Mouse (Mus musculus) forebrain, embryonic 11.5 days (tissue): ENCODE measurements around the gene Uaca. TPM values are rescaled to one million over a fixed set of nuclear protein-coding genes. Genes with fewer than 3 reads are reported as not detected.

ENCODE experiments used
- ATAC-seq: fragments of 200-750 bp; cut with Nextera tagmentation; replicated peaks from 2 replicates; pipeline ENCODE4 v1.8.0; 2017; ENCODE audit warnings: moderate TSS enrichment; ENCODE audit not compliant: low FRiP score
- DNase-seq: peaks from one replicate; pipeline ENCODE4 v3.0.0-alpha.2; 2017; ENCODE audit warnings: low spot score
- H3K27ac ChIP-seq: fragments of 300-500 bp; sonication (generic); 2 replicates; pipeline ENCODE4 v1.5.1; 2014; ENCODE audit warnings: low read depth, low read length
- H3K27me3 ChIP-seq: fragments of 300-500 bp; sonication (generic); 2 replicates; pipeline ENCODE4 v1.6.1; 2014; ENCODE audit warnings: mild to moderate bottlenecking, low read length, mixed read lengths; ENCODE audit not compliant: control insufficient read depth, insufficient read depth
- H3K36me3 ChIP-seq: fragments of 300-500 bp; sonication (generic); 2 replicates; pipeline ENCODE4 v1.6.1; 2014; ENCODE audit warnings: mild to moderate bottlenecking, low read length, moderate library complexity, mixed read lengths; ENCODE audit not compliant: control insufficient read depth, insufficient read depth
- H3K4me1 ChIP-seq: fragments of 300-500 bp; sonication (generic); replicated peaks from 2 replicates; pipeline ENCODE4 v1.6.1; 2014; ENCODE audit warnings: low read length, mixed read lengths; ENCODE audit not compliant: control insufficient read depth, insufficient read depth
- H3K4me2 ChIP-seq: fragments of 300-500 bp; sonication (generic); 2 replicates; pipeline ENCODE4 v1.6.1; 2014; ENCODE audit warnings: low read depth, mild to moderate bottlenecking, low read length, moderate library complexity, mixed read lengths; ENCODE audit not compliant: severe bottlenecking
- H3K4me3 ChIP-seq: fragments of 300-500 bp; sonication (generic); 2 replicates; pipeline ENCODE4 v1.5.1; 2014; ENCODE audit warnings: low read depth, low read length
- H3K9ac ChIP-seq: fragments of 300-500 bp; sonication (generic); 2 replicates; pipeline ENCODE4 v1.6.1; 2014; ENCODE audit warnings: low read length
- H3K9me3 ChIP-seq: fragments of 300-500 bp; sonication (generic); 2 replicates; pipeline ENCODE4 v1.6.1; 2016; ENCODE audit warnings: low read length, mixed read lengths; ENCODE audit not compliant: control insufficient read depth
- WGBS: fragments of 180-500 bp; shearing (Covaris S2); extraction: QIAGEN DNeasy Blood & Tissue Kit; methylation state at CpG from one replicate; pipeline ENCODE4 v1.1.7; 2014; 5-methylcytosine and 5-hydroxymethylcytosine counted together
- polyA plus RNA-seq: library from polyadenylated mRNA; unstranded; fragments of >200 nt; fragmentation: Nextera tagmentation; extraction: Ambion mirVana; gene quantifications from 2 replicates; pipeline ENCODE4 v1.2.1, GENCODE M21; 2014

The Uaca gene
- polyA plus RNA-seq, 1 experiment from 2014 or later: 25.2 TPM

DNA sequence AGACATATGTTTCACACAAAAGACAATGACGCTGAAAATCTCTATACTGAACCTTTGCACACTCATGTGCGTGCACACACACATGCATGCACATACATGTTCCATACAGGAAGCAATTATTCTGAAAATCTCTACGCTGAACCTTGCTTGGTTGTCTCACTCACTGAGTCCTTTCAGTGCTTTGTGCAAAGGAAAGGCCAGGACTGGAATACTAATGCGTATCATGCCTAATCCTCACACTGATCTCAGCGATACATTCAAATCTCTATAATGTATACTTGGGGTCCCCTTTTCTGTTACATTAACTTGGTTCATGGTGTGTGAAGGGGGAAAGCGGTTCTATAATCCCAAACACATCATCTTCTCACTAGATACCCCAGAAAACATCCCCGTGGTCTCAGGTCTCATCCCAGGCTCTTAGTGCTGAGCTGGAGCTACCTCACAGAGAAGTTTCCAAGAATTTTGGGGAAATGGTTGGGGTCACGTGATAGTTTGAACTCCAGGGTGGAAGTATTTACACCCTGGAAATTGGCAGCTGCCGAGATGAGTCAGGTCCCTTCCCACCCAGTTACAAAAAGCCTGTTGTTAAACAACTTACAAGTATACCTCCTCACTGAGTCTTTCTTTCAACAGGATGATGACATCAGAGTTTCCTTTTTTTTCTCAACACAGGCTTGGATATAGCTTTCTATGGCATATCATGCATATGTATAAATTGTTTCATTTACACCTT, 12.1 kb upstream of the Uaca start:
- no peak overlapping the region for H3K4me3 ChIP-seq
- H3K27ac ChIP-seq: no peak overlapping the region
- no peaks in the 10 kb centered on the region for H3K36me3 ChIP-seq
- no peaks in the 10 kb centered on the region for H3K4me1 ChIP-seq
- no peak overlapping the region for H3K4me2 ChIP-seq
- 69% methylated on average over 9 of the region's 9 CpGs for WGBS
- no peak overlapping the region for H3K9ac ChIP-seq
- H3K27me3 ChIP-seq: no peaks in the 10 kb centered on the region
- ATAC-seq: no peak
- no peaks in the 10 kb centered on the region for H3K9me3 ChIP-seq
- DNase-seq: no peak

GRCm38 (mm10) chr9:60785069-60785468, 9.3 kb upstream of the Uaca start:
- no peaks in the 10 kb centered on the region for H3K36me3 ChIP-seq
- DNase-seq (no peak), ATAC-seq (no peak)
- 82% methylated on average over 4 of the region's 4 CpGs for WGBS
- H3K9me3 ChIP-seq: no peaks in the 10 kb centered on the region
- H3K27me3 ChIP-seq: no peaks in the 10 kb centered on the region
- H3K4me1 ChIP-seq: no peaks in the 10 kb centered on the region
- no peak overlapping the region for H3K9ac ChIP-seq
- H3K4me2 ChIP-seq: no peak overlapping the region
- H3K27ac ChIP-seq: no peak overlapping the region
- no peak overlapping the region for H3K4me3 ChIP-seq

GRCm38 (mm10) chr9:60787517-60788110, 6.7 kb upstream of the Uaca start:
- Histone ChIP-seq H3K27ac (no peak overlapping the region), H3K4me3 (no peak overlapping the region), H3K4me1 (no peaks in the 10 kb centered on the region), H3K9ac (no peak overlapping the region), H3K27me3 (no peaks in the 10 kb centered on the region), H3K4me2 (no peak overlapping the region), H3K9me3 (no peaks in the 10 kb centered on the region), H3K36me3 (no peaks in the 10 kb centered on the region)
- no peak for DNase-seq
- 44% methylated on average over 2 of the region's 2 CpGs for WGBS
- no peak for ATAC-seq

- Histone ChIP-seq H3K4me1 (no peaks in the 10 kb centered on the region), H3K9ac (no peak overlapping the region), H3K27me3 (no peaks in the 10 kb centered on the region), H3K4me2 (no peak overlapping the region), H3K36me3 (no peaks in the 10 kb centered on the region), H3K4me3 (no peak overlapping the region), H3K27ac (no peak overlapping the region), H3K9me3 (no peaks in the 10 kb centered on the region)
- WGBS: 92% methylated on average over 2 of the region's 2 CpGs
- ATAC-seq (no peak), DNase-seq (no peak)
Observed at GRCm38 (mm10) chr9:60790282-60790681, 4.1 kb upstream of the Uaca start.

GRCm38 (mm10) chr9:60794841-60795351, 554 bp downstream of the Uaca start:
- H3K36me3 ChIP-seq: no peaks in the 10 kb centered on the region
- WGBS: 3% methylated on average over 30 of the region's 30 CpGs
- no peak overlapping the region; the same call in 1 of the 2 replicates for H3K27ac ChIP-seq
- H3K27me3 ChIP-seq: no peaks in the 10 kb centered on the region
- peak overlapping the region; percentile 77 for H3K9ac ChIP-seq
- no peaks in the 10 kb centered on the region for H3K9me3 ChIP-seq
- ATAC-seq: peak; percentile 42
- H3K4me2 ChIP-seq: peak overlapping the region; percentile 98
- DNase-seq: no peak
- peak overlapping the region; percentile 83 for H3K4me3 ChIP-seq
- 0 out of 2 replicates have a peak, but pooled peaks cover 2% of the 10 kb centered on the region for H3K4me1 ChIP-seq

DNA sequence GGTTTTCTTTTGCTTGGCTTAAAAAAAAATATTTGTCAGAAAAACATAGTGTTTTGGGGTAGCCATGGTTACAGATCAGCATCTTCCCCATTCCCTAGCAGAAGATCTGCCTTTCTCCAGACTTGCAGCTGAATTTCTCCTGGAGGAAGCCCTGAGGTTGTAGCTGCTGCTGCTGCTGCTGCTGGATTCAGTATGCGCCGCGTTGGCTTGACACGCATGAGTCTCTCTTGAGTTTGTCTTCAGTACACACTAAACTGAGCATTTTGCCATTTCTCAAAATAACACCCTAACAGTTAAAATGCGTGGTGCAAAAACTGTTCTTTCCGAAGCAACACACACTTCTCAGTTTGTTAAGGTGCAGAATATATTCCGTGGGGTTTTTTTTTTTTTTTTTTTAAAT, 1.7 kb downstream of the Uaca start:
- Histone ChIP-seq H3K4me3 (no peak overlapping the region), H3K9me3 (no peaks in the 10 kb centered on the region), H3K4me2 (no peak overlapping the region), H3K9ac (no peak overlapping the region), H3K27me3 (no peaks in the 10 kb centered on the region), H3K4me1 (0 out of 2 replicates have a peak, but pooled peaks cover 2% of the 10 kb centered on the region), H3K27ac (no peak overlapping the region), H3K36me3 (no peaks in the 10 kb centered on the region)
- 90% methylated on average over 7 of the region's 7 CpGs for WGBS
- DNase-seq (no peak), ATAC-seq (no peak)

DNA sequence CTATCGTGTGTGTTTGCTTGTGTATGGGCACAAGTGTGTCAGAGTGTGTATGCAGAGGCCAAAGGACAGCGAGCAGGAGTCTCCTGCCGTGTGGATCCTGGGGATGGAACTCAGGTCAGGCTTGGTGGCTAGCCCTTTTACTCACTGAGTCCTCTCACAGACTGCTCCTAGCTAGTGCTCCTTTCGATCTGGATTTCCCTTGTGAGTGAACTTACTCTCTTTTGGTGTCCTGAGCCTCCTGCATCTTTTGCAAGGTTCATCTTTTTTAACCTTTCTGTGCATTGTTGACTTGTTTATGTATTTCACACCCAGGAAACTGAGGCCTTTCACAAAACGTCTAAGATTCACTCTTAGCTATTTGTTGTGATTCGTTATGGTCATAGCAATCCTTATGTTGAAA, 2.8 kb downstream of the Uaca start:
- no peaks in the 10 kb centered on the region for H3K36me3 ChIP-seq
- 83% methylated on average over 6 of the region's 6 CpGs for WGBS
- ATAC-seq: no peak

DNA sequence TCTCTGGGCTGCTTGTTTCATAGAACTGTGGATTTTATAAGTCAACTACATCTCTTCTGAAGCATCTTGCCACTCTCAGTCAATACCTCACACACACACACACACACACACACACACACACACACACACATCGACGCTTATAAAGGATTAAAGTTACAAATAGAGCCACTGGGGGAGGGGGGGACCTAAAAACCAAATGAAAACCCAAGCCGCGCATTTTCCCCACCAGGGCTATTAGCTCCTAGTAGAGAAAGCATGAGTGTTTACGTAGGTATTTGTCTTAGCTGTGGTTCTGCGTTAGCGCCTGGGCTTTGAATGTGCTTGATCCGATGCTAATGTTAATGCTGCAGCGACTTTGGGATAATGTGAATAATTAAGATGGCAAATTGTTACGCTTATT, 4.7 kb downstream of the Uaca start:
- no peaks in the 10 kb centered on the region for H3K27me3 ChIP-seq
- H3K36me3 ChIP-seq: no peaks in the 10 kb centered on the region
- no peak overlapping the region for H3K4me2 ChIP-seq
- 0 out of 2 replicates have a peak, but pooled peaks cover 2% of the 10 kb centered on the region for H3K4me1 ChIP-seq
- no peaks in the 10 kb centered on the region for H3K9me3 ChIP-seq
- ATAC-seq: no peak
- H3K4me3 ChIP-seq: no peak overlapping the region
- DNase-seq: no peak
- H3K27ac ChIP-seq: no peak overlapping the region
- 31% methylated on average over 10 of the region's 10 CpGs for WGBS
- H3K9ac ChIP-seq: no peak overlapping the region

More for the DNA sequence above, 2.8 kb downstream of the Uaca start:
- Histone ChIP-seq H3K27me3 (no peaks in the 10 kb centered on the region), H3K4me2 (no peak overlapping the region), H3K9ac (no peak overlapping the region), H3K27ac (no peak overlapping the region), H3K9me3 (no peaks in the 10 kb centered on the region), H3K4me1 (0 out of 2 replicates have a peak, but pooled peaks cover 2% of the 10 kb centered on the region), H3K4me3 (no peak overlapping the region)
- no peak for DNase-seq
